Mouse (Mus musculus): ENCODE data around the gene Vmn2r-ps159.
"Not testable (repeated sequence)": the region's sequence is repeated elsewhere in the genome, so short reads cannot be mapped to it uniquely, and the experiment has no call there.

- TF ChIP-seq EP300, CTCF (IDR thresholded peaks at IDR 0.05; ENCODE audit: low read depth): not testable (repeated sequence)
These were observed 10.9 kb downstream of the Vmn2r-ps159 start for GRCm38 (mm10) chr4:156341601-156342504.
